Mouse (Mus musculus) kidney, adult 11 months (tissue): ENCODE data around the gene Ehbp1l1.

Source experiments
- DNase-seq: peaks from one replicate; pipeline ENCODE4 v3.0.0; 2022

Ehbp1l1 gene

GRCm38 (mm10) chr19:5731264-5731978 is 5.3 kb upstream of the Ehbp1l1 start:
- DNase-seq, result peak; percentile 93

DNA sequence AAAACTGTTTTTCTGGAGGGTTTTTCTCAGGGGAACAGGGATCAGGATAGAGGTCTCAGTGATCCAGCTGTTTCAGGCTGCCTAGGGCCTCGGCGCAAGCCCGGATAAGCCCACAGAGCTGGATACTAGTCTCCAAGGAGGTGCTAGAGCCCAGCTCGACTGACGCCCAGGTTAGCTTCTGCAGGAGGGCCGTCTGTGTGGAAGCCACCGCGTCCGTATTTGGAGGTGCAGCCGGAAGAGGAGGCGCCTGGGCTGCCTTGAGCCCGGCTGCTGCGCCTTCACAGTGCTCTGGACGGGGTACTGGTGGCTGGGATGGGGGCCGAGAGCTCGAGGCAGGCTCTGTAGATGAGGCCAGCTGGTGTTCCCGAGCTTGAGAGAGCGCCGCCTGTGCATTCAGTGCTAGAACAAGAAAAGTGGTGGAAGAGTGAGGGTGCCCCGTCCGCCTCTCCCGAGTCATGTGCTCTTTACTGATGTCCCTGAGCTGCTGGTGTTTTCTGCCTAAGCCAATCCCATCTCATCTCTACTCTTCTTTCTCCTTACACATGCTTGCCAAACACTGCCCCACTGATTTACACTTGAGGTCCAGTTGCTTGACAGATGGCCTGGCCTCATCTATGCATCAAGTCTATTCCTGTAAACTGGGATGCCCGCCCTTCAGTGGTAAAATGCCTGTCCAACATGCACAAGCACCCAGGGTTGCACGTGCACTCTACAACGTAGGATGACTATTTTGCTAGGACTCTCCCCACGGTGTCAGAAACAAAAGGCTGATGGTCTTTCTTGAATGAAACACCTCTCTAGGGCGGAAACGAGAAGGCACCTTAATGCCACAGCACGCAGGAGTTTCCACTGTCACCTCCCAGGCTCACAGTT is 4.4 kb upstream of the Ehbp1l1 start:
- peak; percentile 24 for DNase-seq

DNA sequence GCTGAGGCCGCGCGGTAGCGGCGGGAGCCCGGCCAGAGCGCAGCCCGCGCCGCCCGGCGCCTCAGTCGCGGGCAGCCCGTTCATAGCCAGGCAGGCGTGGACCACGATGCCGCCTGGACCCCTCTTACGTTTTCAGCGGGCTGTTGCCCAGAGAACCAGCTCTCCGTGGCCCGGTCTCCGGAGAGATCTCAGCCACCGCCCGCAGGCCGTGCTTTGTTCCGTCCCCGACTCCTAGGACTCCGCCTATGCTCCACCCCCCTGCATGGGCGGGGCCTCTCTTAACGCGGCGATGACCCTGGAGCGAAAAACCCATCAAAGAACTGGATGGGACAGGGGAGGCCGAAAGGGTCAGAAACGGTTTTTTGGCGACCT is 3.3 kb upstream of the Ehbp1l1 start, which contains the start of gene Fam89b:
Gene Fam89b, minus strand, starts transcription at position 210 of the 372 bp plus-strand sequence.
- DNase-seq, result peak; percentile 84

DNA sequence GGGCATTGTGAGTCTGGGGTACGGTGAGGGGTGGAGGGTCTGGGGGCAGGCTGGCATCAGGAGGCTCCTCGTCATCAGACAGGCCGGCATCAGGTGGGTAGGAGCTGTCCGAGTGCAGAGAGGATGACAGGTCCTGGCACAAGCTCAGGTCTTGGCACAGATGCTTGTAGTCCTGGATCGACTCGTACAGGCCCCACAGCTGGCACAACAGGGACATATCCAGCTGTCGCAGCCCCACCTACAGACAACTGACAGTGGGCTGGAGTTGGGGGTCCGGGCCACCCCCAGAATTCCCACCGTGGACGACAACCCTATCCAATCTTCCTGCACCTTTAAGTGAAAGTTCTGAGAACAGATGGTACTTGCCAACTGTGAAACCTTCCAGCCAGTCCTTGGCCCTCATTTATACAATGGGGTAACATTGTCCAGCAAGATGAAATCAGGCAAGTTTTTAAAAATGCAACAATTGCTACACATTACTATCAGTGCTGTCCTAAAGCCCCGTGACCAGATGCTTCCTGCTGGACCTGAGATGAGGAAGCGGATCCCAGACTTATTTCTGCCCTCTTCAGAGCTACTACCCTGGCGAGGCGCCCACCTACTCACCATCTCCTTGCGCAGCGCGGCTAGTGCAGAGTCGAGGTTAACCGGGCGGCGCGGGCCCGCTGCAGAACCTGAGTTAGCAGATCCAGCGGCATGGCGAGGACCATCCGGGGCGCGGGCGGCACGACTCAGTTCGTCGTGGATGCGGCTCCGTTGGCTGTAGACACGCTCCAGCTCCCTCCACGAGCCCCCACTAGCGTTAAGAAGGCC is 2.7 kb upstream of the Ehbp1l1 start:
- peak; percentile 34 for DNase-seq

- DNase-seq, result peak; percentile 78
These were observed 1.6 kb upstream of the Ehbp1l1 start for GRCm38 (mm10) chr19:5727701-5728100.

DNA sequence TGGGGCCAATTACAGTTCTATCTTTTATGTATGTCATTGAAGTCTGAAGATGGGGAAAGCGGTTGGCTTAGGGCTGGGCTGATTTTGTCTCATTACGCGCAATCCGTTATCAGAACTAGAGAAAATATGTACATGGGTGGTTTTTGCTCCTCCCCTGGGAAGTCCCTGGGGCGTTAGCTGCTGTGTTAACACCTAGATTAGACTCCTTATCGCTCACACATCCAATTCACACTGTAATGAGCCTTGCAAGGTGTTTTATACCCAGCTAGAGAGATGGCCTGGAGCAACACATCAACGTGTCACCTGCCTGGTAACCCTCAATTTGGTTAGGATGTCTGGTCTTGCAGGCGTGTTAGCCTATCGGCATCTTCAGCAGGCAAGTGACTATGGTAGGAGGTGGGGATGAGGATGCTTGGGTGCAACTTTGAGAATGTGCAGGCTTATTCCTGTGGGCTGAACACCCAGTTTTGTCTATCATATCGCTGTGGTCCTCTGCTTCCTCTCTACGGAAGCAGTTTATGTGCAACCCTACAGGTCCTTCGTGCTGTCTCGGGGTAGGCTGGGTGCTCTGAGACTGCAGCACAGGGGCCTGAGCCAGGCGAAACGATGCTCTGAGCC is 953 bp upstream of the Ehbp1l1 start:
- no peak for DNase-seq

DNA sequence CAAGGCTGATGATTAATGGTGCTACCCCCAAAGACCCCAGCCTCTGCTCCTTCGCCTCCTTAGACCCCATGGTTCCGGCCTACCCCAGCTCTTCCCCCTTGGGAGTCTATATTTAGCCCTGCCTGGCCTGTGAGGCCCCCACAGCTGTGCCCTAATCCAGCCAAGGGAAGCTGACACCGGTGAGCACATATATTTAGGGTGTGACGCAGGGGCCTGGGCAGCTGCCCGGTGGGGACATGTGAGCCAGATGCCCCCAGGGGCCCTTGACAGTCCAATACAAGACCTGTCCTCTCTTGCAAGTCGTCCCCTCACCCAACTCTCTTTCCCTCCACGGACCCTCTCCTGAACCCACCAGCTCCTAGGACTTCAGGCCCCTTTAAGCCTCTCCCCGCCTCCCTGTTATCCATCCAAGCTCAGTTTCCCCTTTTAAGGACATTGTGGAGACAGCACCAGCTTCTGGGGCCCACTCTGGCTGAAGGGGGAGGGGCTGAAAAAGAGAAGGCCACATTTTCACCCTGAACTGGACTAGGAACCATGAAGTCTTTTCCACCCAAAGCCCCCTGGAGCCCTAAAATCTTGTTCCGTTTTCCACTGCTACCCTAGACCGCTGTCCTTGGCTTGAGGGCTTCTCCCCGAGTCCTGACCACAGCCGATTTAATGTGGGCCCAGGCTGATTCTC is 949 bp downstream of the Ehbp1l1 start:
- peak; percentile 53 for DNase-seq

GRCm38 (mm10) chr19:5724549-5724941 is 1.6 kb downstream of the Ehbp1l1 start:
- peak; percentile 82 for DNase-seq

DNA sequence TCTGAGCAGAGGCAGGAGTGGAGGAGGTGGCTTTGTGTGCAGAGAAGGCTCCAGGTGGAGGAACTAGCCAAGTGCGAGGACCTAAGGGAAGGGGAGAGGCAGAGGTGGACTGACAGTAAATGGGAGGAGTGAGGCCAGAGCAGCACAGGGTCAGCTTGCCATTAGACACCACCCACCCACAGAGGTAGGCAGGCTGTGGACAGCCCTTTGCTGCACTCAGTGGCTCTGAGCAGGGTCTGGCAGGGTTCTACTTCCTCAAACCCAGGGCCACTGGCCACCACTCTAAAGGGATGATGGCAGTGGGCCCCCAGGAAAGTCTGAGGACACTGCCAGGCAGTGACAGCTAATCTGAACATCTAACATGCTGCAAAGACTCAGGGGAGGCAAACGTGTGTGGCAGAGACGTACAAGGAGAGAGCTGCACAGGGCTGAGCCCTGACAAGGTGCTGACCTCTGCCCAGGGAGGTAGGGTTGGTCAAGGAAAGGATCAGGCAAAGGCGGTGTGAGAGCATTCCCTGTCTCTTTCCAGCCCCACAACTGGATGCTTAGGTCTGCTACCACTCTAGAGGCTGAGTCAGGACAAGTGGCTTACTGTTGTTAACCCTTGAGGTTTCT is 2.1 kb downstream of the Ehbp1l1 start:
- DNase-seq, result no peak

- no peak for DNase-seq
These were observed 3.2 kb downstream of the Ehbp1l1 start for GRCm38 (mm10) chr19:5722848-5723425.

DNA sequence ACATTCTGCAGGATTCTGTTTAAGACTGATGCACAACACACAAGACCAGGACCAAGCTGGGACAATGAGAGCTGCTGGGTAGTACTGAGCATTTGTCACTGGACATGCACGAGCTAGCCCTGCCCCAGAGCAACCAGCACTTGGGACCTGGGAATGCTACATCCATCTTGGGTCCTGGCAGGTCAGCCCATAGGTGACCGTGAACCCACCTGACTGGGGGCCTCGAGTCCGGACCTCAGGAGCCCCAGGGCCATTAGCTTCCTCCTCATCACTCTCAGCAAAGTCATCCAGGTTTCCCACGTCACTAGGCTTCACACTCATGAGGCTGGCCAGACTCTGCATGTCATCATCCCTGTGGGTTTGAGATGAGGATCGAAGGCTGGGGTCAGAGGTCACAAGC is 4.9 kb downstream of the Ehbp1l1 start:
- DNase-seq, result no peak

GRCm38 (mm10) chr19:5716955-5717354 is 9.2 kb downstream of the Ehbp1l1 start:
- no peak for DNase-seq

DNA sequence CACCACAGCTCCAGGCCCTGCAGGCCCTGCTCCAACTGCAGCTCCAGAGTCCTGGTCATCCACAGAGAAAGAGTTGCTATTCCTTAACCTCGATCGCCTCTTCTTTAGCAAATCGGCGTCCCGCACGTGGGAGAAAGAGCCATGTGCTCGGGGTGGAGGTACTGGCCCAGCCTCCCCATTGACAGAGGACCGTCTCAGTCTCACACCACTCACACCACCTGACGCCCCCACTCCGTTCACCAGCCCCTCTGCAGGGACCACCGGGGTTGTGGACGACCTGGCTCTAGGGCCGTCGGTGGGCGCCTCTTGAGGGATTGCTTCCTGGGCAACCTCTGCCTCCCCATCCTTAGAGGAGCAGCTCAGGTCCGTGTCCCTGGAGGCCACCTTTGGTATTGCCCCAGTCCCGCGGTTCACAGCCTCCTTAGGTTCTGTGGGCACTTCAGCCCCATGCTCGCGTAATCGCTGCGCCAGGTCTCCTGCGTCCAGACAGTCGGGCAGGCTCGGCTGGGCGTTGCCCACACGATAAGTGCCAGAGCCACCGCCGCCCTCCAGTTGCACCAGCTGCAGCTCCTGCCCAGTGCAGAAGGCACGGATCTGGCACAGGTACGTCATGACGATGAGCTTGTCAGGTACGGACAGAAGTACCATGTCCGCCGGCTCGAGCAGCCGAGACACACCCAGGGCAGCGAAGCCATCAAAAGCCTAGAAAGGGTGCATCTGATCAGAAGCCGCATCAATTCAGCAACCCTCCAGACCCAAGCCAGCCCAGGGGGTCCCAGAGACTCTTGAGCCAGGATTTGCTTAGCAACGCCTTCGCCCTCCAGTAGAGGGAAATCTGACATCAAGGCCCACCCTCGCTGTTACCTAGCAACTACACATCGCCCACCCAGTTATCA is 10.1 kb downstream of the Ehbp1l1 start:
- no peak for DNase-seq

- DNase-seq, result peak; percentile 82
These were observed 12.4 kb downstream of the Ehbp1l1 start for GRCm38 (mm10) chr19:5713730-5714129.

DNA sequence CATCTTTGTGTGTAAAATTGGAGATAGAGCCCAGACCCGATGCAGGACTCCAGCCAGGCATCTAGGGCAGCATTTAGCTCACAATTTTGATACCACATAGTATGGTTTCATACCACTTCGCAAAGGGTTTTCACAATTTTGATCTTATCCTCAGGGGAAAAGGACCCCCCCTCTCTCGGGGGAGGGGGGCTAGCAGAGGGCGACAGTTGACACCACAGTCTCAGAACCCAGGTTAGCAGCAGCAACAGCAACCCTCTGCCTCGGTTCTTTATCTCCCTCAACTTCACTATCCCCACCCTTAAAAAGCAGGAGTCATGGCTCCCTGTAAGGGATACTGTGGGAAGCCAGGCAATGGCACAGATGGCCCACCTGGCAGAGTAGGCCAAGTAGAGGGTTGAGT is 12.9 kb downstream of the Ehbp1l1 start:
- no peak for DNase-seq

- no peak for DNase-seq
These were observed 14.1 kb downstream of the Ehbp1l1 start for GRCm38 (mm10) chr19:5711907-5712460.

- DNase-seq, result peak; percentile 68
These were observed 14.9 kb downstream of the Ehbp1l1 start for GRCm38 (mm10) chr19:5711218-5711617.

- no peak for DNase-seq
These were observed 15.5 kb downstream of the Ehbp1l1 start for GRCm38 (mm10) chr19:5710581-5710980.

DNA sequence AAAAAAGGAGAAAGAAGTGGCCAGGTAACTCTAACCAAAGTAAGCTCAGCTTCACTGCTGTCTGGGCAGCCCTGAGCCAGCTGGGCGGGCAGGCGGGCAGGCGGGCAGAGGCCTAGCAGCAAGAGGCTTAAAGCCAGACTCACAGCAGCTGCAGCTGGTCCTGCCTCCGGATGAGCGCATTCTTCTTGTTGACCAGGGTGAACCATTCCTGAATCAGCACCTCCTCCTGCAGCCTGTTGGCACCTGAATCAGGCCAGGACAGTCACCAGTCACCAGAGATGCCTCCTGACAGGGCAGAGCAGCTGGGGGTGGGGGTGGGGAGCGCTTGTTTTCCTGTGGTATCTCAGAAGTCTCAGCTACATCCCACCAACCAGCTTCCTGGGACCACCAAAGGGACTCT is 16.0 kb downstream of the Ehbp1l1 start:
- DNase-seq, result no peak
